Mouse (Mus musculus) limb, embryonic 13.5 days (tissue): ENCODE data around the gene Cblb. TPM values are rescaled to one million over a fixed set of nuclear protein-coding genes. Genes with fewer than 3 reads are reported as not detected.

Experiments
- ATAC-seq: fragments of 200-750 bp; cut with Nextera tagmentation; 2 replicates; pipeline ENCODE4 v1.8.0; 2017; ENCODE audit warnings: low read depth, moderate number of reproducible peaks, moderate TSS enrichment; ENCODE audit not compliant: low FRiP score
- H3K27ac ChIP-seq: fragments of 300-500 bp; sonication (generic); 2 replicates; pipeline ENCODE4 v1.5.1; 2015; ENCODE audit warnings: inconsistent platforms, mild to moderate bottlenecking, moderate library complexity
- H3K27me3 ChIP-seq: fragments of 300-500 bp; sonication (generic); 2 replicates; pipeline ENCODE4 v1.6.1; 2015; ENCODE audit warnings: mild to moderate bottlenecking, inconsistent platforms
- H3K36me3 ChIP-seq: fragments of 300-500 bp; sonication (generic); 2 replicates; pipeline ENCODE4 v1.6.1; 2015; ENCODE audit warnings: inconsistent platforms, mild to moderate bottlenecking, moderate library complexity
- H3K4me1 ChIP-seq: fragments of 300-500 bp; sonication (generic); 2 replicates; pipeline ENCODE4 v1.6.1; 2015; ENCODE audit warnings: inconsistent platforms
- H3K4me2 ChIP-seq: fragments of 300-500 bp; sonication (generic); replicated peaks from 2 replicates; pipeline ENCODE4 v1.6.1; 2015; ENCODE audit warnings: inconsistent platforms, mild to moderate bottlenecking, moderate library complexity
- H3K4me3 ChIP-seq: fragments of 300-500 bp; sonication (generic); 2 replicates; pipeline ENCODE4 v1.5.1; 2015; ENCODE audit warnings: moderate library complexity, mild to moderate bottlenecking, inconsistent platforms
- H3K9ac ChIP-seq: fragments of 300-500 bp; sonication (generic); 2 replicates; pipeline ENCODE4 v1.6.1; 2015; ENCODE audit warnings: mild to moderate bottlenecking, inconsistent platforms
- H3K9me3 ChIP-seq: fragments of 300-500 bp; sonication (generic); 2 replicates; pipeline ENCODE4 v1.6.1; 2016; ENCODE audit warnings: inconsistent platforms
- WGBS: fragments of 180-500 bp; shearing (Covaris S2); methylation state at CpG from one replicate; pipeline ENCODE4 v1.1.7; 2015; 5-methylcytosine and 5-hydroxymethylcytosine counted together
- polyA plus RNA-seq: library from polyadenylated mRNA; unstranded; fragments of >200 nt; fragmentation: Nextera tagmentation; extraction: Ambion mirVana; gene quantifications from 2 replicates; pipeline ENCODE4 v1.2.1, GENCODE M21; 2015

Cblb gene
- polyA plus RNA-seq, 1 experiment from 2014 or later = 15.5 TPM

DNA sequence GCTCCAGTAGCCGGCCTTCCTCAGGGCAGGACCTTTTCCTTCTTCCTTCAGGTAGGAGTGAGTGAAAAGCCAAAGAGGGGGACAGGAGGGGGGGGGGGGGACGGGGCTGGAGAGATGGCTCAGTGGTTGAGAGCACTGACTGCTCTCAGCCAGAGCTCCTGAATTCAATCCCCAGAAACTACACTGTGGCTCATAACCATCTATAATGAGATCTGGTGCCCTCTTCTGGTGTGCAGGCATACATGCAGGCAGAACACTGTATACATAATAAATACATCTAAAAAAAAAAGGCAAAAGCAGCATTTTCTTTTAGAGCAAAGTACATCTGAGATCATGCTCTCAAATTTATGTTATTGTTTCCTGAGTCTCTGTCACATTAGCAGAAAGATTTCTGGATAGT, 158.1 kb downstream of the Cblb start:
- Histone ChIP-seq H3K4me1 (no peaks in the 10 kb centered on the region), H3K4me3 (no peak overlapping the region), H3K9ac (no peak overlapping the region), H3K27ac (no peak overlapping the region), H3K27me3 (no peaks in the 10 kb centered on the region), H3K9me3 (no peaks in the 10 kb centered on the region), H3K36me3 (peaks cover 65% of the 10 kb centered on the region), H3K4me2 (no peak overlapping the region)
- 75% methylated on average over 1 of the region's 2 CpGs for WGBS
- no peak for ATAC-seq

DNA sequence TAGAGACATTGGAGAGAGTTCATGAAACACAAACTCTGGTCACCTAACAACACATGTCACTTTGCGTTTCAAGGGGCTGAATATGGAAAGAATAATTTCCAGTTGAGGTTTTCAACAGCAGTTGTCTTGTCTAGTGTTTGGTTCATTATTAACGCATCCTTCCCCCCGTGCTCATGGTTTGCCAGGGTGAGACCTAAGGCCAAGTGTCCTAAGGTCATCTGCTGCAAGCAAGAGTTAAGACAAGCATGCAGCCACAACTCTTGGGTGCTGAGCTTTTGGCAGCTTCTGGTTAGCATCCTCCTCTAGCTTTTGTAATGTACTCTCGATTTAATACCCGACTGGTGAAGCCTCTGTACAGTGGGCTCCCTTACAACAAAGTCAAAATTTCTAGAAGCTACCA, 159.7 kb downstream of the Cblb start:
- H3K9ac ChIP-seq = no peak overlapping the region
- H3K4me1 ChIP-seq = no peaks in the 10 kb centered on the region
- H3K27me3 ChIP-seq = no peaks in the 10 kb centered on the region
- no peak overlapping the region for H3K4me2 ChIP-seq
- H3K36me3 ChIP-seq = peaks cover 65% of the 10 kb centered on the region
- H3K27ac ChIP-seq = no peak overlapping the region
- H3K9me3 ChIP-seq = no peaks in the 10 kb centered on the region
- 92% methylated on average over 5 of the region's 5 CpGs for WGBS
- ATAC-seq = no peak
- no peak overlapping the region for H3K4me3 ChIP-seq

DNA sequence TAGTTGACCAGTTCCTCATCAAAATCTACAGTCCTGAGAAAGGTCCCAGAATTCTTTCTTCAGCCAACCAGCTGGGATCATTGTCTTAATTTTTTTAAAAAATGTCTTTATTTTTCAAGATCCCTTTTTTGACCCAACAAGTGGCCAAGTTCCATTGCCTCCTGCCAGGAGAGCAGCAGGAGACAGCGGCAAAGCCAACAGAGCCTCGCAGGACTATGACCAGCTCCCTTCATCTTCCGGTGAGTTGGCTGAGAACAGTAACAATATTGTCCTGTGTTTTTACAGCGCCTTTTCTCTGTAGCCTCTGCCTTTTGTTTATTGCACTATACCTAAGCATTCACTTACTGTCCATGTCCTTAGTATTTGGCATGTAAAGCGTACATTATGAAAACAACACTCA, 163.0 kb downstream of the Cblb start:
- Histone ChIP-seq H3K4me3 (no peak overlapping the region), H3K9ac (no peak overlapping the region), H3K36me3 (peaks cover 52% of the 10 kb centered on the region), H3K4me1 (no peaks in the 10 kb centered on the region), H3K27me3 (no peaks in the 10 kb centered on the region), H3K9me3 (no peaks in the 10 kb centered on the region), H3K27ac (no peak overlapping the region), H3K4me2 (no peak overlapping the region)
- no peak for ATAC-seq
- 95% methylated on average over 5 of the region's 5 CpGs for WGBS

DNA sequence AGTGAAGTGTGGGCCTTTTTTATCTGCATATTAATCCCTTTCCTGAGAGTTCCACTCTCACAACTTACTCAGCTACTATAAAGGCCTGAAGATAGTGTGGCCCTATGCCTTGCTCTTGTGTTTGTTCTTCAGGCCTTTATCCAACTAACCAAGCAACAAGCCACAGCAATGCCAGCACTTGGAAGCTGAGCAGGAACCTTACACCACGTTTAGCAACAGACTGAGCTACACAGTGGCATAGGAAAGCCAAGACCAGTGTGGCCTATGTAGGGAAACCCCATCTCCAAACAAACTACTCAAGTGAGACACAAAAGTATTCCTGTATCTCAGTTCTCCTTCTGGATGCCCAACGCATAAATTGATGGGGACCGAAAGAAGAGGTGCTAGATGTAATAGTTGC, 163.8 kb downstream of the Cblb start:
- no peak overlapping the region for H3K9ac ChIP-seq
- 94% methylated on average over 3 of the region's 3 CpGs for WGBS
- peaks cover 46% of the 10 kb centered on the region for H3K36me3 ChIP-seq
- H3K4me2 ChIP-seq = no peak overlapping the region
- H3K4me1 ChIP-seq = no peaks in the 10 kb centered on the region
- no peak for ATAC-seq
- H3K27me3 ChIP-seq = no peaks in the 10 kb centered on the region
- no peak overlapping the region for H3K27ac ChIP-seq
- no peak overlapping the region for H3K4me3 ChIP-seq
- H3K9me3 ChIP-seq = no peaks in the 10 kb centered on the region

DNA sequence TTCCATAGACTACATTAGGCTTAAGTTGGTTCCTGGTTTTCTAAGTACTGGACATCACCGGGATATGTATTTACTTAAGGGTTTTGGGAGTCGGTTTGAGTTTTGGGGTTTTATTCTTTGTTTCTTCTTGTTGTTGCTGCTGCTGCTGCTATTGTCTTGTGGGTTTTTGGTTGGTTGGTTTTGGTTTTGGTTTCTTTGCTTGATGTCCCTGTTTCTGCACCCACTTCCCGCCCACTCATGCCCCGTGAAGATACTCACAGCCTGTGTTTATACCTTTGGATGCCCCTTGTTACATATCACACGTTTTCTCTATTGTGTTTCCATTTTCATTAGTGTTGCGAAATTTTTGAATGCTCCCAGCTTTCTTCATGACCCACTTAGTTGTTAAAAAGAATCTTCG, 169.1 kb downstream of the Cblb start:
- H3K27ac ChIP-seq = no peak overlapping the region
- no peaks in the 10 kb centered on the region for H3K9me3 ChIP-seq
- no peak overlapping the region for H3K9ac ChIP-seq
- H3K4me2 ChIP-seq = no peak overlapping the region
- H3K36me3 ChIP-seq = peaks cover 35% of the 10 kb centered on the region
- no peak overlapping the region for H3K4me3 ChIP-seq
- no peak for ATAC-seq
- no peaks in the 10 kb centered on the region for H3K27me3 ChIP-seq
- no peaks in the 10 kb centered on the region for H3K4me1 ChIP-seq
- 91% methylated on average over 7 of the region's 7 CpGs for WGBS

DNA sequence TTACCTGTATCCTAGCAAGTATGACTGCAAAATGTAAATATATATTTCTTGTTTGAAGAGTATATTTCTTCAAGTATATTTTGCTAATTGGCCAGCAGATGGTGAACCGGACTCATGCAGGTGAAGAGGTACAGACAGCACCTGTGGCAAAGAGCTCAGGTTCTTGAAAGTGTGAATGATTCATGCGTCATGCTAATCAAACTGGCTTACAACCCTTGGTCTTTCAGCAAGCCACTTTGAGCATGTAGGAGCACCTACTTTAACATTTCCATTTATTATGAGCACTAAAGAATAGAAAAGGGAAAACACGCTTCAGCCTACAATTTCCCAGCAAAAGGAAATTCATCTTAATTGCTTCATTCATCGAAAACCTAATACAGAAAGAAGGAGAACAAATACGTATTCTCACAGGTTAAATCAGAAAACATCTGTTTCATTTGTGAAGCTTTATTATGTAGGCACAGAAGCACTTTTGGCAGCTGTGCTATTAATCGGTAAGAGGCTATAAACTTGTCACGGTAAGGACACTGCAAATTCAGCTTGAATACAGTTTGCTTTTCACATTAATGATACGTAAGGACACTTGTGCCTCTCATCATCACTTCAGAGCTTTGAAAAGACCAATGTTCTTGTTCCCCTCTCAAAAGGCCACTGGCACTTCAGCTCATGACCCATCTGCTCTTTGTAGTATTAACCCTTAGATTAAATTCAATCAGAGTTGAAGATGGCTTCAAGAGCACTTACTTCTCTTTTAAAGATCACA, 180.0 kb downstream of the Cblb start:
- Histone ChIP-seq H3K27ac (no peak overlapping the region), H3K4me3 (no peak overlapping the region), H3K9me3 (no peaks in the 10 kb centered on the region), H3K27me3 (no peaks in the 10 kb centered on the region), H3K36me3 (peaks cover 6% of the 10 kb centered on the region), H3K9ac (no peak overlapping the region), H3K4me2 (no peak overlapping the region), H3K4me1 (no peaks in the 10 kb centered on the region)
- 61% methylated on average over 8 of the region's 8 CpGs for WGBS
- ATAC-seq = no peak

DNA sequence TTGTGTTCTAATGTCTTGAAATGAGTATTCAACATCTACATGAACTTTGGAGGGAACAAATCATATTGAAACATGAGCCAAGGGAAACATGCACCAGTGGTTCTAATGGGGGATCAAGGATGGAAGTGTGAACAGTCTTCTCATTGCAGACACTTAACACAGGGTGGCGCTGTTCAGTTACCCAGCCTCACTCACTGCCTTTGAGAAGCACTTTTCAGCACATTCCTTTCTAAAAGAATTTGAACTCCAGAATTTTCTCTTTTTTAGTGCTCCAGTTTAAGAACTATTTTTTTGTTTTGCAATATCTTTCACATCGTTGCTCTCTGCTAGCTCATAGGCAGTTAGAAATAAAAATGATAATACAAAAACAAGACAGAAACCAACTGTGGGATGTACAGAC, 188.0 kb downstream of the Cblb start:
- Histone ChIP-seq H3K36me3 (no peaks in the 10 kb centered on the region), H3K4me3 (no peak overlapping the region), H3K4me2 (no peak overlapping the region), H3K9me3 (no peaks in the 10 kb centered on the region), H3K4me1 (no peaks in the 10 kb centered on the region), H3K27ac (no peak overlapping the region), H3K27me3 (no peaks in the 10 kb centered on the region), H3K9ac (no peak overlapping the region)
- WGBS = 23% methylated on average over 2 of the region's 2 CpGs
- ATAC-seq = no peak

DNA sequence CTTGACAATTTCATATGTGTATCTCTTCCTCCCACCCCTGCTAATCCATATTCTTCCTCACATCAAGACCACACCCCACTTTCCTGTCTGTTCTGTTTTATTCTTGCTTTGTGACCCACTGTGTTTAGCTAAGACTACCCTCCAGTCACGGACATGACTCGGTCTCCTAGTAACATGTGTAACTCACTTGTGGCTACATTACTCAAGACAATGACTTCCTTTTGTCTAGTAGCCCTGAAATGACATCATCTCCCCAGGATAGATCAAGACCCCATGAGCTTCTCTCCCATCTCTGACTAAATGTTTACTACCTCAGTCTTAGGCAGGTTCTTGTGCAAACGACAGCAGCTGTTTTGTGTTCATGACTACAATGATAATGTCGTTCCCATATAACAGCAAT, 191.9 kb downstream of the Cblb start:
- H3K36me3 ChIP-seq = no peaks in the 10 kb centered on the region
- no peak overlapping the region for H3K4me3 ChIP-seq
- 86% methylated on average over 4 of the region's 4 CpGs for WGBS
- H3K9ac ChIP-seq = no peak overlapping the region
- no peaks in the 10 kb centered on the region for H3K27me3 ChIP-seq
- H3K4me2 ChIP-seq = no peak overlapping the region
- no peak for ATAC-seq
- H3K27ac ChIP-seq = no peak overlapping the region
- no peaks in the 10 kb centered on the region for H3K9me3 ChIP-seq
- no peaks in the 10 kb centered on the region for H3K4me1 ChIP-seq

DNA sequence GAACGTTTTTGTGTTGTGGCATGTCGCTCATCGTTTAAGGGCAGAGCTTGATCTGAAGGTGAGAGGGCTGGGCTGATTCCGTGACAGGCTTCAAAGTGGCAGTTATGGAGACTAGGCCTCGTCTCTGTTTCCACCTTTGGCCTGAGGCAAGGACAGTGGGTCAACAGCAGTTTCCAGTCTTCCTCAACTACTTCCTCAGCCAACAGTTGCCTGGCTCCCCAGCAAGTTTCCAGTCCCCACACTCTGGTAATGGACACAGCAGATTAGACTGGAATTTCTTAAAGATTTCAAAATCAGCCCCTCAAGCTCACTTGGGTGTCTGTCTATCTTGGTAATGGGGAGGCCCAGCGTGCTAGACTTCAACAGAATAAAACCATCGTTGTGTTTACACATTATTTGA, 198.4 kb downstream of the Cblb start:
- no peak overlapping the region for H3K9ac ChIP-seq
- no peak for ATAC-seq
- H3K27me3 ChIP-seq = no peaks in the 10 kb centered on the region
- no peaks in the 10 kb centered on the region for H3K4me1 ChIP-seq
- WGBS = 65% methylated on average over 7 of the region's 7 CpGs
- no peaks in the 10 kb centered on the region for H3K9me3 ChIP-seq
- no peak overlapping the region for H3K4me3 ChIP-seq
- no peak overlapping the region for H3K27ac ChIP-seq
- H3K4me2 ChIP-seq = no peak overlapping the region
- H3K36me3 ChIP-seq = no peaks in the 10 kb centered on the region

DNA sequence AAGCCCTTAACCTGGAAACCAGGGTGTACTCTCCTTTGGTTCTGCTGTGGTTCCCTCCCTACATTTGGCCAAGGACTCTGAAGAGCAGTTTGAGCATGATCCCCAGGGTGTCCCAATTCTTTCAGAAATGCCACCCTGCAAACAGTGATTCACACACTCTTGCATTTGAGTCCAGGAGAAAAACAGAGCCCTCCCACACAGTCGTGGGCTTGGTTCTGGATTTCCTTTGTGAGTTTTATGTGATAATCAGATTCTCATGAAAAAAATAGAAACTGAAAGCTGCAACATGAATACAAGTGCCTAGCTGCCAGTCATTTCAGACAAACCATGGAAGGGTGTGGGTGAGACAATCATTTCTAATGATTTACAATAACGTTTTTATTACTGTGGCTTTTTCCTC, 198.9 kb downstream of the Cblb start:
- Histone ChIP-seq H3K4me2 (no peak overlapping the region), H3K36me3 (no peaks in the 10 kb centered on the region), H3K27me3 (no peaks in the 10 kb centered on the region), H3K9me3 (no peaks in the 10 kb centered on the region), H3K9ac (no peak overlapping the region), H3K27ac (no peak overlapping the region), H3K4me3 (no peak overlapping the region), H3K4me1 (no peaks in the 10 kb centered on the region)
- no peak for ATAC-seq
- 59% methylated on average over 2 of the region's 2 CpGs for WGBS

DNA sequence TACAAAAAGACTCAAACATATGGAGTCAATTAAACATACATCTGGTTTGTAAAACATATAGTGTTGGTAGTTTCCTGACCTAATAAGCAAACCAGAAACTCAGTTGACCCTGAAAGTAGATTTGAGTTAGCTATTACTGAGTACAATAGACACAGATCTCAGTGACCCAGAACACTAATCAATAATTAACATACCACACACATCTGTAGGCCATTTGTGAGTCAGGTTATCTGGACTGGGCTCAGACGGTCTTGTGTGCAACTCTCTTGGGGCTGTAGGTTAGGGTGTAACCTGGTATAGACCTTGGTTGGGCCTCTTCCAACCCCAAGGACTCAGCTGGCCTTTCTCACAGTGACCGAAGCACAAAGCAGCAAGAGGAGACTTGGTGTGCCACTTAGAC, 211.1 kb downstream of the Cblb start:
- H3K9me3 ChIP-seq = no peaks in the 10 kb centered on the region
- H3K9ac ChIP-seq = no peak overlapping the region
- peaks cover 5% of the 10 kb centered on the region for H3K4me1 ChIP-seq
- WGBS = 17% methylated on average over 2 of the region's 2 CpGs
- H3K4me2 ChIP-seq = no peak overlapping the region
- H3K4me3 ChIP-seq = no peak overlapping the region
- H3K27ac ChIP-seq = no peak overlapping the region
- peak; percentile 42 for ATAC-seq
- H3K27me3 ChIP-seq = no peaks in the 10 kb centered on the region
- no peaks in the 10 kb centered on the region for H3K36me3 ChIP-seq

DNA sequence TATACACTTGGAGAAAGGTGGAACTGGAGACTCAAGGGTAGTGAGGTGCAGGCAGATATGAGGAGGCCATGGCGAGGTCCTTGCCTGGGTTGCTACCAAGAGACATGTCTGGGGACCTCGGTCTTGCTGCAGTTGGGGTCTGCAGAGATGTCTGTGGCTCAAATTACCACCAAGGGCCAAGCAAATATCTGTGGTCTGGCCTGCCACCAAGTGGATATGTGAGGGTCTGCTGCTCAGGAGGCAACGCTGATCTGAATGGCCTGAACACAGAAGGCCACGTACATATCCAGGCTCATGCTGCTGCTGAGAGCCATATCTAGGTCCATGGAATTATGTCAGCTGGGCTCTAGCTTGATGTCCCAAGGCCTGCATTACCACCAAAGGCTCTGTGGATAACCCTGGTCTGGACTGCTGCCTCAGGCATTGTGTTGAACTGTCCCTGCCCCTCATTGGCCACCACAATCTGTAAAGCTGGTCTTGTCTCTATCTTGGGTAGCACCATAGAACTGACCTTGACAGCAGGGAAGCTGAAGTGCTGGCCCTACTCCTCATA, 212.5 kb downstream of the Cblb start:
- H3K9ac ChIP-seq = no peak overlapping the region
- no peaks in the 10 kb centered on the region for H3K27me3 ChIP-seq
- no peak overlapping the region for H3K4me2 ChIP-seq
- H3K4me1 ChIP-seq = peaks cover 5% of the 10 kb centered on the region
- H3K36me3 ChIP-seq = no peaks in the 10 kb centered on the region
- H3K27ac ChIP-seq = no peak overlapping the region
- 79% methylated on average over 4 of the region's 4 CpGs for WGBS
- ATAC-seq = peak; percentile 67
- H3K4me3 ChIP-seq = no peak overlapping the region
- H3K9me3 ChIP-seq = no peaks in the 10 kb centered on the region

DNA sequence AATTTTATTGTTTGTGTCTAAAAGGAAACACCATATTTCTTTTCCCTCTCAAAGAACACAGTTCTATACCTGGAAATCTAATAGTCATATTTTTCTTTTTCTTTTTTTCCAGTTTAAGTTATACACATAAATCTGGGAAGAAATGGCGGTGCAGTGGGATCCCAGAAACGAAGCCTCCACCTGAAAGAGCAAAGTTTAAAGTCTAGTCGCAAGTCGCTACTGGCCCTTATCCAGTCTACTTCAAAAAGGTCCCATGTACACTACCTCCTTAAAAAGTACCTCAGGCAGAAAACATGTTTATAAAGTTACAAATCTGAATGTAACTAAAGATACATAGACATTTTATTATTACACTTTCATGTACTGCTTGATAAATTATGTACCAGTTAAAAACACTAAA, 219.2 kb downstream of the Cblb start:
- H3K36me3 ChIP-seq = peaks cover 13% of the 10 kb centered on the region
- no peaks in the 10 kb centered on the region for H3K27me3 ChIP-seq
- H3K4me1 ChIP-seq = no peaks in the 10 kb centered on the region
- no peak overlapping the region for H3K27ac ChIP-seq
- no peak overlapping the region for H3K9ac ChIP-seq
- no peak overlapping the region for H3K4me3 ChIP-seq
- no peaks in the 10 kb centered on the region for H3K9me3 ChIP-seq
- no peak overlapping the region for H3K4me2 ChIP-seq
- 85% methylated on average over 4 of the region's 4 CpGs for WGBS
- ATAC-seq = no peak
